Mouse (Mus musculus) embryonic fibroblast, embryonic 13.5 days (primary cell): ENCODE measurements around the gene Socs3.

Experiments used
- CTCF ChIP-seq: IDR thresholded peaks from 2 replicates; pipeline ENCODE4 v1.5.1; 2011; ENCODE audit warnings: mild to moderate bottlenecking, control low read depth, low read length, moderate library complexity, borderline replicate concordance; ENCODE audit not compliant: insufficient read depth
- POLR2A ChIP-seq: IDR thresholded peaks from 2 replicates; pipeline ENCODE4 v1.6.1; 2011; ENCODE audit warnings: low read depth, mild to moderate bottlenecking, control low read depth, low read length, moderate library complexity

- TF ChIP-seq CTCF (no peak), POLR2A (no peak; the same call in 1 of the 2 replicates)
Measured at GRCm38 (mm10) chr11:117965052-117965451, 4.8 kb downstream of the Socs3 start.
